Mouse (Mus musculus) neural tube, embryonic 12.5 days (tissue): ENCODE measurements at regions not wholly inside any gene's neighbourhood (a gene's known extent, or its start where the extent isn't known, plus 50 kb on each side); places are given as distances from the start of the nearest gene placed in this dataset.

Source experiments
- ATAC-seq: fragments of 200-750 bp; cut with Nextera tagmentation; 2 replicates; pipeline ENCODE4 v1.8.0; 2017; ENCODE audit warnings: low read depth, mild to moderate bottlenecking, moderate TSS enrichment, moderate library complexity; ENCODE audit not compliant: low FRiP score
- H3K27ac ChIP-seq: fragments of 300-500 bp; sonication (generic); 2 replicates; pipeline ENCODE4 v1.5.1; 2016
- H3K27me3 ChIP-seq: fragments of 300-500 bp; sonication (generic); replicated peaks from 2 replicates; pipeline ENCODE4 v1.6.1; 2016; ENCODE audit warnings: mild to moderate bottlenecking
- H3K36me3 ChIP-seq: fragments of 300-500 bp; sonication (generic); 2 replicates; pipeline ENCODE4 v1.6.1; 2016; ENCODE audit warnings: mild to moderate bottlenecking
- H3K4me1 ChIP-seq: fragments of 300-500 bp; sonication (generic); 2 replicates; pipeline ENCODE4 v1.6.1; 2016
- H3K4me2 ChIP-seq: fragments of 300-500 bp; sonication (generic); replicated peaks from 2 replicates; pipeline ENCODE4 v1.6.1; 2016; ENCODE audit warnings: mild to moderate bottlenecking
- H3K4me3 ChIP-seq: fragments of 300-500 bp; sonication (generic); 2 replicates; pipeline ENCODE4 v1.5.1; 2016
- H3K9ac ChIP-seq: fragments of 300-500 bp; sonication (generic); 2 replicates; pipeline ENCODE4 v1.6.1; 2016; ENCODE audit warnings: mild to moderate bottlenecking
- H3K9me3 ChIP-seq: fragments of 300-500 bp; sonication (generic); 2 replicates; pipeline ENCODE4 v1.6.1; 2016; ENCODE audit warnings: mild to moderate bottlenecking
- WGBS: fragments of 180-500 bp; shearing (Covaris S2); methylation state at CpG from one replicate; pipeline ENCODE4 v1.1.7; 2016; 5-methylcytosine and 5-hydroxymethylcytosine counted together

- H3K36me3 ChIP-seq = no peaks in the 10 kb centered on the region
- no peak overlapping the region for H3K27ac ChIP-seq
- no peak overlapping the region for H3K4me2 ChIP-seq
- 55% methylated on average over 11 of the region's 11 CpGs for WGBS
- H3K9me3 ChIP-seq = no peaks in the 10 kb centered on the region
- H3K4me1 ChIP-seq = no peaks in the 10 kb centered on the region
- no peak overlapping the region for H3K4me3 ChIP-seq
- ATAC-seq = no peak
- H3K9ac ChIP-seq = no peak overlapping the region
- no peaks in the 10 kb centered on the region for H3K27me3 ChIP-seq
These were observed 82.8 kb upstream of the Nectin1 start for GRCm38 (mm10) chr9:43660896-43661563.

DNA sequence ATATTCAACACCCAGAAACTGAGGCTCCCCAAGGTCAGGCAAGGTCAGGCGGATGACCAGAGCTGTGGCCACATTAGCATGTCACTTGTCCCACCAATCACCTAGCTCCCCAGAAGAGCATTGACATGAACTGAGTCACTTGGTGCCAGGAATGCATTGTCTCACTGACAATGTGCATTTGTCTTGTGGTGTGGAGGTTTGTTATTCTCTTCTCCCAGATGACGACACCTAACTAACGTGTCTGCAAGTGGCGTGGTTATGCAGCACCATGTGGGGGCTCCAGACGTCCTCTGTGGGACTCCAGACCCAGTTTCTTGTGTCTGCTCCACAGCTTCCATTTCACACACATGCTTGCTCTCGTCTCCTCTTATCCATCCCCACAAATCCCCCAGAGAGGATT, 82.1 kb upstream of the Nectin1 start:
- no peaks in the 10 kb centered on the region for H3K36me3 ChIP-seq
- H3K4me1 ChIP-seq = no peaks in the 10 kb centered on the region
- ATAC-seq = no peak
- H3K27me3 ChIP-seq = no peaks in the 10 kb centered on the region
- H3K9ac ChIP-seq = no peak overlapping the region
- H3K27ac ChIP-seq = no peak overlapping the region
- no peak overlapping the region for H3K4me3 ChIP-seq
- no peaks in the 10 kb centered on the region for H3K9me3 ChIP-seq
- WGBS = 57% methylated on average over 6 of the region's 6 CpGs
- H3K4me2 ChIP-seq = no peak overlapping the region

GRCm38 (mm10) chr9:43667386-43667785, 76.4 kb upstream of the Nectin1 start:
- 92% methylated on average over 6 of the region's 6 CpGs for WGBS

DNA sequence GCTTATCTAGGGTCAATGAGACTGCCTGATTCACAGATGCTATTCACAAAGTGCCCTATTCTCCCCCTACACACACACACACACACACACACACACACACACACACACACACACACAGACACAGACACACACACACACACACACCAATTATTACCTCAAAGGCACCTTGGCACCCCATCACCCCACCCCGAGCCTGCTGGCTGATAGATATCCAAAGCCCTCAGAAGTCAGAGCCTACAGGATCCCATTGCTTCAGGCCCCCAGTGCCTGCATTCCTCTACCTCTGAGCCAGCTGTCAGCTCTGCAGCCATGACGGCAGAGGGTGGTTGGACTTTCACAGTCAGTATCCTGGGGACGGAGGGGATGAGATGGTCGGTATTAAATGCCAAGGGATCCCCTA, 75.8 kb upstream of the Nectin1 start:
- Histone ChIP-seq H3K4me1 (no peaks in the 10 kb centered on the region), H3K4me3 (no peak overlapping the region), H3K9ac (no peak overlapping the region), H3K4me2 (no peak overlapping the region), H3K27ac (no peak overlapping the region), H3K27me3 (no peaks in the 10 kb centered on the region), H3K36me3 (no peaks in the 10 kb centered on the region), H3K9me3 (no peaks in the 10 kb centered on the region)
- 85% methylated on average over 4 of the region's 4 CpGs for WGBS
- ATAC-seq = no peak

More at GRCm38 (mm10) chr9:43667386-43667785, 76.4 kb upstream of the Nectin1 start:
- H3K4me2 ChIP-seq = no peak overlapping the region
- H3K27ac ChIP-seq = no peak overlapping the region
- no peaks in the 10 kb centered on the region for H3K27me3 ChIP-seq
- H3K9me3 ChIP-seq = no peaks in the 10 kb centered on the region
- H3K36me3 ChIP-seq = no peaks in the 10 kb centered on the region
- H3K9ac ChIP-seq = no peak overlapping the region
- no peak for ATAC-seq
- no peak overlapping the region for H3K4me3 ChIP-seq
- no peaks in the 10 kb centered on the region for H3K4me1 ChIP-seq

- no peak for ATAC-seq
- WGBS = 66% methylated on average over 7 of the region's 7 CpGs
- Histone ChIP-seq H3K4me1 (no peaks in the 10 kb centered on the region), H3K27me3 (no peaks in the 10 kb centered on the region), H3K9me3 (no peaks in the 10 kb centered on the region), H3K36me3 (no peaks in the 10 kb centered on the region), H3K27ac (no peak overlapping the region), H3K4me3 (no peak overlapping the region), H3K4me2 (no peak overlapping the region), H3K9ac (no peak overlapping the region)
These were observed 75.1 kb upstream of the Nectin1 start for GRCm38 (mm10) chr9:43668731-43669130.

DNA sequence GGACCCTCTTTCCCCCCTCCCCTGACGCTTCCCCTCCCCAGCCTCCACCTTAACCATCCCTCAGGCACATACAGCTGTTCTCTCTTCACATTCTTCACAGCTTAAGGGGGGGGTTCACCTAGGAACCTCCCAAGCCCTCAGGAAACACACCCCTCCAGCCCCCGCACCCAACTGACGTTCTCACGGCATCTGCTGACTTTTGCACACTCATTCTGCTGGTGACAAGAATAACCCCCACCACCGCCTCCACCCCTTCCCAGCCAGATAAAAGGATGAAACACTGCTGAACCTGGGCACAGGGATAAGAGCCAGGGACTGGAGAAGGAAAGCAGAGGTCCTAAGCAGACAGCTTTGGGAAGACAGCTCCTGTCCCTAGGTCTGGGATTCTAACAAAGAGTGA, 73.2 kb upstream of the Nectin1 start:
- no peak overlapping the region for H3K4me3 ChIP-seq
- H3K27me3 ChIP-seq = no peaks in the 10 kb centered on the region
- no peak overlapping the region for H3K27ac ChIP-seq
- no peak overlapping the region for H3K4me2 ChIP-seq
- no peaks in the 10 kb centered on the region for H3K9me3 ChIP-seq
- H3K4me1 ChIP-seq = 0 out of 2 replicates have a peak, but pooled peaks cover 4% of the 10 kb centered on the region
- no peak for ATAC-seq
- WGBS = 78% methylated on average over 5 of the region's 5 CpGs
- no peak overlapping the region for H3K9ac ChIP-seq
- no peaks in the 10 kb centered on the region for H3K36me3 ChIP-seq

GRCm38 (mm10) chr9:43673171-43673680, 70.6 kb upstream of the Nectin1 start:
- no peaks in the 10 kb centered on the region for H3K36me3 ChIP-seq
- no peaks in the 10 kb centered on the region for H3K27me3 ChIP-seq
- no peak overlapping the region for H3K27ac ChIP-seq
- H3K4me2 ChIP-seq = no peak overlapping the region
- H3K4me3 ChIP-seq = no peak overlapping the region
- WGBS = 60% methylated on average over 4 of the region's 4 CpGs
- H3K9me3 ChIP-seq = no peaks in the 10 kb centered on the region
- no peak overlapping the region for H3K9ac ChIP-seq
- ATAC-seq = no peak
- 0 out of 2 replicates have a peak, but pooled peaks cover 4% of the 10 kb centered on the region for H3K4me1 ChIP-seq

- no peak overlapping the region for H3K27ac ChIP-seq
- ATAC-seq = no peak
These were observed 69.5 kb upstream of the Nectin1 start for GRCm38 (mm10) chr9:43674321-43674720.

GRCm38 (mm10) chr9:43676011-43676410, 67.8 kb upstream of the Nectin1 start:
- no peak overlapping the region for H3K27ac ChIP-seq
- H3K4me3 ChIP-seq = no peak overlapping the region
- ATAC-seq = no peak
- H3K27me3 ChIP-seq = peaks cover 6% of the 10 kb centered on the region; the same call in 1 of the 2 replicates
- no peaks in the 10 kb centered on the region for H3K9me3 ChIP-seq
- H3K4me2 ChIP-seq = no peak overlapping the region
- WGBS = 75% methylated on average over 2 of the region's 2 CpGs
- H3K36me3 ChIP-seq = no peaks in the 10 kb centered on the region
- H3K4me1 ChIP-seq = peaks cover 14% of the 10 kb centered on the region; the same call in 1 of the 2 replicates
- no peak overlapping the region for H3K9ac ChIP-seq

More at GRCm38 (mm10) chr9:43674321-43674720, 69.5 kb upstream of the Nectin1 start:
- WGBS = 64% methylated on average over 8 of the region's 8 CpGs
- Histone ChIP-seq H3K9ac (no peak overlapping the region), H3K9me3 (no peaks in the 10 kb centered on the region), H3K4me1 (peaks cover 8% of the 10 kb centered on the region; the same call in 1 of the 2 replicates), H3K4me2 (no peak overlapping the region), H3K4me3 (no peak overlapping the region), H3K36me3 (no peaks in the 10 kb centered on the region), H3K27me3 (peaks cover 6% of the 10 kb centered on the region; the same call in 1 of the 2 replicates)

DNA sequence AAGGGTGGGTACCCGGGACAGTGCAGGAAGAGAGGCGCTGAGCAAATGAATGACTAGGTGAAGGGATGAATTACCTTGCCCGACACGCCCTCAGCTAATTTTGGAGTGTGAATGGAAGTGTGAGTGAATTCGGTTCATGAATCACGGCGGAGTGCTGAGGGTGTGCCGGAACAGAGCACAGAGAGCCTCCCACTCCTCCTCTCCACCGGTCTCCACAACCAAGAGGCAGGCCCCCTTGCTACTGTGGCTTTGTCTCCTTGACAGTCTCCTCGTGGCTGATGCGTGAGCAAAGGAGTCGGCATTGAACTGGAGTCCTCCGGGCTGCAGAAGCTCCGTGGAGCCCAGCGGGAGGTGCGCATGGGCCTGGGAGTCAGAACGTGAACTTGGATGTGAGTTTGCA, 64.5 kb upstream of the Nectin1 start:
- 43% methylated on average over 17 of the region's 17 CpGs for WGBS
- no peaks in the 10 kb centered on the region for H3K36me3 ChIP-seq
- peaks cover 13% of the 10 kb centered on the region; the same call in 1 of the 2 replicates for H3K4me1 ChIP-seq
- H3K9ac ChIP-seq = no peak overlapping the region
- no peak for ATAC-seq
- H3K4me3 ChIP-seq = no peak overlapping the region
- H3K27me3 ChIP-seq = peaks cover 6% of the 10 kb centered on the region; the same call in 1 of the 2 replicates
- no peak overlapping the region for H3K4me2 ChIP-seq
- no peaks in the 10 kb centered on the region for H3K9me3 ChIP-seq
- H3K27ac ChIP-seq = no peak overlapping the region

DNA sequence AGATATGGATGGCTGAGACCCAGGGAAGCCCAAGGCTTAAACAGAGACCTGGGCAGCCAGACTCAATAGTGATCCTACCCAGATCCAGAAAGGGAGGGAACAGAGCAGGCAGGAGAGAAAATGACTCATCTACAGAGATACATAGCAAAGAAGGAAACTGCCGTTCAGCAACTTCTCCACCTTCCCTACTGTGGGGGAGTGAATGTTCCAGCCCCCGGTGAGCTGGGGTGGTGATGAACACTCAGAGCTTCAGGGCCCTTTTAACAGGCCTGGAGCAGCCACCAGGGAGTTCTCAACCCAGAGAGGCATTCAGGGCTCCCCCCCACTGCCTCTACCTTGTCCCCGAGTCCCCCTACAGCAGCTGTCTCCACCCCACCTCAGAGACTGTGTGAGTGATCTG, 62.5 kb upstream of the Nectin1 start:
- Histone ChIP-seq H3K36me3 (no peaks in the 10 kb centered on the region), H3K4me1 (peaks cover 10% of the 10 kb centered on the region; the same call in 1 of the 2 replicates), H3K27ac (no peak overlapping the region), H3K9me3 (no peaks in the 10 kb centered on the region), H3K4me2 (no peak overlapping the region), H3K4me3 (no peak overlapping the region), H3K27me3 (peaks cover 6% of the 10 kb centered on the region; the same call in 1 of the 2 replicates), H3K9ac (no peak overlapping the region)
- no peak for ATAC-seq
- WGBS = 61% methylated on average over 3 of the region's 3 CpGs

GRCm38 (mm10) chr9:43682102-43682501, 61.7 kb upstream of the Nectin1 start:
- no peaks in the 10 kb centered on the region for H3K9me3 ChIP-seq
- no peaks in the 10 kb centered on the region for H3K36me3 ChIP-seq
- no peak for ATAC-seq
- WGBS = 83% methylated on average over 5 of the region's 5 CpGs
- no peak overlapping the region for H3K9ac ChIP-seq
- no peak overlapping the region for H3K27ac ChIP-seq
- H3K27me3 ChIP-seq = peaks cover 6% of the 10 kb centered on the region; the same call in 1 of the 2 replicates
- no peak overlapping the region for H3K4me2 ChIP-seq
- H3K4me3 ChIP-seq = no peak overlapping the region
- peaks cover 10% of the 10 kb centered on the region; the same call in 1 of the 2 replicates for H3K4me1 ChIP-seq

- no peak overlapping the region for H3K4me2 ChIP-seq
- H3K27me3 ChIP-seq = no peaks in the 10 kb centered on the region; the same call in 1 of the 2 replicates
- no peak overlapping the region for H3K9ac ChIP-seq
- peaks cover 3% of the 10 kb centered on the region; the same call in 1 of the 2 replicates for H3K4me1 ChIP-seq
- H3K4me3 ChIP-seq = no peak overlapping the region
- H3K27ac ChIP-seq = no peak overlapping the region
- WGBS = 86% methylated on average over 5 of the region's 5 CpGs
- ATAC-seq = no peak
- no peaks in the 10 kb centered on the region for H3K36me3 ChIP-seq
- H3K9me3 ChIP-seq = no peaks in the 10 kb centered on the region
These were observed 59.2 kb upstream of the Nectin1 start for GRCm38 (mm10) chr9:43684596-43684995.
